Mouse (Mus musculus) hematopoietic stem cell, adult 5-6 weeks (primary cell): ENCODE measurements around the gene Tmem104. TPM values are rescaled to one million over a fixed set of nuclear protein-coding genes. Genes with fewer than 3 reads are reported as not detected.

Source experiments
- ATAC-seq, 2 experiments: fragments of 125-278 bp in 1 of 2; replicated peaks in 1 of 2; 2 replicates each; pipeline ENCODE4 v1.8.0; 2016 to 2017; ENCODE audit warnings: inconsistent platforms in 2 of 2, mild to moderate bottlenecking in 2 of 2, moderate number of reproducible peaks in 2 of 2, low read depth in 1 of 2, moderate TSS enrichment in 1 of 2; ENCODE audit not compliant: low FRiP score in 2 of 2, poor library complexity in 2 of 2, severe bottlenecking in 2 of 2, insufficient read depth in 1 of 2, low TSS enrichment in 1 of 2
- total RNA-seq: library from RNA; stranded (forward); fragments of 172-1452, 232-1000 nt; gene quantifications from 2 replicates; pipeline ENCODE4 v1.2.3, GENCODE M21; 2017

The Tmem104 gene
- total RNA-seq, 1 experiment from 2014 or later: 4.0 TPM

DNA sequence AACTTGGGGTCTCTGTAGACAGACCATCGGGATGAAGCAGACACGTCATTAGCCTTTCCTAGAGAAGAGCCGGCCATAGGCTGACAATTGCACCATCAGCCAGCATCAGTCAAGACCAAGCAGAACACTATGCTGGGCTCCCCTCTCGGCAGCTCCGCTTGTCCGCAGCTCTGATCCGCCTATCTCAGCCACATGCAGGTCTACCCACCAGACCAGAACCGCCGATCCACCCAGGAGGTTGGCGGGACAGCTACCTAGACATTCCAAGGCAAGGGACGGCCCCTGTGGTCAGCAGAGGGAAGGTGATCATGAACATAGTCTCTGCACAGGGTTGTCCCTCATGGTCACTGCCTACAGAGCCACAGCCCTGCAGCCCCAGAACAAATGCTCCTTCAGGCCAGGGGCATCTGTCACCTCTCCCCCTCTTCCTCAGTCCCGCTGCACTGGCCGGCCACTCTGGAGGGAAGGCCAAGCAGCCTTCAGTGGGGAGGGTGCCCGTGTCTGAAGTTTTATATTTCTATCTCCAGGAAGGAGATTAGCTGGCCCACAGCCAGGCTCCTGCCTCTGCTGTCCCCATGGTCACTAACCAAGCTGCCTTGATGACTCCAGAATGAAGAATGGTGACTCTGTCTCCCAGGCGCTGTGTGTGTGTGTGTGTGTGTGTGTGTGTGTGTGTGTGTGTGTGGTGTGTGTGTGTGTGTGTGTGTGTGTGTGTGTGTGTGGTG lies 47.2 kb downstream of the Tmem104 start:
- ATAC-seq: no peak

GRCm38 (mm10) chr11:115236570-115236969 lies 49.3 kb downstream of the Tmem104 start:
- ATAC-seq: no peak

GRCm38 (mm10) chr11:115241402-115241801 lies 54.1 kb downstream of the Tmem104 start:
- ATAC-seq: no peak

- ATAC-seq: no peak
These were observed 55.5 kb downstream of the Tmem104 start for GRCm38 (mm10) chr11:115242746-115243145.

- no peak for ATAC-seq
These were observed 56.5 kb downstream of the Tmem104 start for GRCm38 (mm10) chr11:115243783-115244182.

GRCm38 (mm10) chr11:115244840-115245239 lies 57.6 kb downstream of the Tmem104 start:
- no peak for ATAC-seq

DNA sequence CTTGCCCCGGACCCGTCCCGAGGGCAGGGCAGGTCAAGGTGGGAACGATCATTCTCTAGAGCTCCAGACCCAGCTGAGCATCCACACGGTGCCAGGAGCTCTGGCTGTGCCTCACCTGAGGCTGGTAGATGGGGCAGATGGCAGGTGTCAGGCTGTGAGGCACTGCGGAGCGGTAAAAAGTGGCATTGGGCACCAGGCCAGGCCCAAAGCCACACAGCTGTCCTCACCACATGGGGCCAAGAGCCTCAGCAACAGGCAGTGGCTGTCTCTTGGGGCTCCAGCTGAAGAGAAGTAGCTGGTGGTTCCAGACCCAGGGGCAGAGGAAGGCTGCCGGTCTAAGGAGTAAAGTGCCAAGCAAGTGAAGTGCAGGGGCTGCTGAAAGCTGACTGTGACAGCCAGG lies 59.1 kb downstream of the Tmem104 start:
- ATAC-seq: peak; percentile 17 to 41; a peak in 2 of 4 replicates

GRCm38 (mm10) chr11:115247240-115247639 lies 60.0 kb downstream of the Tmem104 start:
- no peak for ATAC-seq

DNA sequence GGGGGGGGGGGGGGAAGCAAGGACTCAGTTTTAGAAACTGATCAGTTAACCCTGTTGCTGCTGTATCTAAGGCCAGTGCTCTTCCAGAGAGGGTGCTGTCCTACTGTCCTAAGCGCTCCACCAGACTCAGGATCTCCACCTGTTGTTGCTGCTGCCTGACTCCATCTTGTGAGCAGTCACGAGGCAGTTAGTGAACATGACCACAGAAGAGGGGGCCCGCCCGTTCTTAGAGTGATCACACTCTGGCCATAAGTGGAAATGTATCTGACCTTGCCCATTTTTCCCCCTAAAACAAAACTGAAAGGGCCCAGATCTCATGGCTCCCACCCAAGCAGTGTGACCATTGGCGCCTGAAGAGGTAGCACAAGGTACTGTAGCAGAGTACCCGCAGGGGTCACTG lies 60.7 kb downstream of the Tmem104 start:
- ATAC-seq: no peak

DNA sequence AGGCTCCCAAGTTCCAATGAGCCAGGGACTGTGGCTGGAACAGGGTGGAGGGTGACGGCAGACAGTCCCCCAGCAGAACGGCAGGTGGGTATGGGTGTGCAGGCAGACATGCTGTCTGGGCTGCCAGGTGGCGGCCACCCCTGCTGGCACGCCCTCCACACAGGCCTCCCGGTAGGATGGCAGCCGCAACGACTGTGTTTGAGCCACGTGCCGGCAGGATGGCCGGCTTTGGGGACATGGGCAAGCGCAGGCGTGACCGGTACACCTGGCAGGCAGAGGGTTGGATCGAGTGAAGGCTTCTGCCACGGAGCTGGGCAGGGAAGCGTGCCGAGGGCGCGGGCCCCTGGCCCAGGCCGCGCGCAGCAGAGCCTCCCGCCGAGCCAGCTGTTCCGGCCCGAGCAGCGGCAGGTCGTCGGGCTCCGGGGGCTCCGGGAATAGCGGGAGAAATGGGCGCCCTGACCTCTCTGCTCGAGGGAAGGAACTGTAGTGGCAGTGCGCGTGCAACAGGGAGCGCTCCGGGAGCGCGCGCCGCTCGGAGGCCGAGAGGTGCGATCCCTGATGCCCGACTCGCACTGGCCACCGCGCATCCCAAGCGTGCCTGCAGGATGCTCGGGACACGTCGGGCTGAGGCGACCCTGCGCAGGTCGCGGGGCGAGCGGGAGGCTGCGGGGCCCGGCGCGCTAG lies 62.6 kb downstream of the Tmem104 start:
- ATAC-seq: no peak

- no peak for ATAC-seq
These were observed 63.3 kb downstream of the Tmem104 start for GRCm38 (mm10) chr11:115250405-115251090.

DNA sequence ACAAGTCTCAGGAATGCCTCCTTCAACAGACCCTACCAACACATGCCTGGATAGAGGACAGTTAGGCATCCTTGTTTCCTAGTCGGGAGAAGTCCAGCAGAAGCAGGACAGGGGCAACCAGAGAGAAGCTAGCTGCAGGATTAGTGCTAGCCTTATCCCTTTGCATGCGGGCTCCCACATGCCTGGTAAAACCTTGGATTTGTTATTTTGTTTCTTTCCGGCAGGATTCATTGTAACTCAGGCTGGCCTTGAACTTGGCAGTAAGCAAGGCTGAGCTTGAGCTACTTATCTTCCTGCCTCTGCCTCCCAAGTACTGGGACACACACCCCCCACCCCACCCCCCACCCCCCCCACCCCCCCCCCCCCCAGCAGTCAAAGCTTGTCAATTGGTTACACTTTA lies 64.0 kb downstream of the Tmem104 start:
- ATAC-seq: no peak

DNA sequence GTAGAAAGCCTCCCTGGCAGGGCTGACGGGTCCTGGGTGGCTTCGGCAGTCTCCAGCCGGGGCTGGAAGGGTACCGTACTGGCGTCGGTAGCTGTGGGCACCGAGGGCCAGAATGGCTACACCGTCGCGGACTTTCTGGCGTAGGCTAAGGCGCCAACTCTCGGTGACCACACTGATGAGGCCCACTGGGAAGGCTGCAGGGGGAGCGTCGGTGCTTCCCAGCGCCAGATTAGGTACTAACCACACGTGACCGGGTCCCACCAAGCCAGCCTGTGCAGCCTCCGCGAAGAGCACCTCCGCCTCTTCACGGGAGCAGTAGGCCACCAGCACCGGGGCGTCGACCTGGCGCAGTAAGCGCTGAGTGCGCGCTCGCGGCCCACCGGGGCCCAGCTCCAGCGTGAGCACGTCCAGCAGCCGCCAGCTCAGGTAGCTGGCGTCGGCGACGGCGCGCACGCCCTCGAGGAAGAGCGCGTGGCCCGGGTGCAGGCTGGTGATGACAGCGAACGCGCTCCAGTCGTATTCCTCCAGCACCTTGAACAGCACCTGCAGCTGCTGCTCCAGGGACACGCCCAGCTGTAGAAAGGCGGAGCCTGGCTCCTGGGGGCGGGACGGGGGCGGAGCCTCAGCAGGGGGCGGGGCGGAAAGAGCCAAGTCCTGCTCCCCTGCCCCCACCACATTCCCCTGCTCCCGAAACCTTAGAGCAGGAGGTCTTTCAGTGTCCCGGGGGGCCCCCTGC lies 70.7 kb downstream of the Tmem104 start:
- peak in 1 of 2 experiments; percentile 54; a peak in 1 of 4 replicates for ATAC-seq

DNA sequence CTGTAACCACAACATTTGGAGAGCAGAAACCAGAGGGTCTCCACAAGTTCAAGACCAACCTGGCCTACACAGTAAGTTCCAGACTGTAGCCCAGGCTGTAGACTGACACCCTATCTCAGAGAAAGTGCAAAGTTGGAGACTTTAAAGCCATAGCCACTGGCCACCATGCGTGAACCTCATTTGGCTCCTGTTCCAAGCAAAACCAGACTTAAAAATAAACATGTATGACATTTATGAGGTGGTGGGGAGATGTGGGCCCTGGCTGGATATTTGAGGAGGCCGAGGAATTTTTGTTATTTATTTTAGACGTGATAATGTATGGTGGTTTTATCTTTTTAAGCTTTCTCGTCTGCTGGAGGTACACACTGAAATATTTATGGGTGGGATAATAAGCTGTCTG lies 71.8 kb downstream of the Tmem104 start:
- ATAC-seq: no peak

GRCm38 (mm10) chr11:115262954-115263353 lies 75.7 kb downstream of the Tmem104 start:
- no peak for ATAC-seq

GRCm38 (mm10) chr11:115264136-115264861 lies 77.0 kb downstream of the Tmem104 start:
- ATAC-seq: no peak
